Mouse (Mus musculus) lung, adult 2 months (tissue): Measurements from ENCODE around the gene Zfp385b.

Source experiments
- CTCF ChIP-seq: fragments of 200-500 bp; IDR thresholded peaks from 2 replicates; pipeline ENCODE4 v1.5.1; 2011; ENCODE audit warnings: mild to moderate bottlenecking, low read length, control low read depth; ENCODE audit not compliant: insufficient read depth
- POLR2A ChIP-seq: fragments of 200-500 bp; IDR thresholded peaks from 2 replicates; pipeline ENCODE4 v1.6.1; 2011; ENCODE audit warnings: low read depth, mild to moderate bottlenecking, control low read depth, low read length, borderline replicate concordance; ENCODE audit errors: extremely low read depth

DNA sequence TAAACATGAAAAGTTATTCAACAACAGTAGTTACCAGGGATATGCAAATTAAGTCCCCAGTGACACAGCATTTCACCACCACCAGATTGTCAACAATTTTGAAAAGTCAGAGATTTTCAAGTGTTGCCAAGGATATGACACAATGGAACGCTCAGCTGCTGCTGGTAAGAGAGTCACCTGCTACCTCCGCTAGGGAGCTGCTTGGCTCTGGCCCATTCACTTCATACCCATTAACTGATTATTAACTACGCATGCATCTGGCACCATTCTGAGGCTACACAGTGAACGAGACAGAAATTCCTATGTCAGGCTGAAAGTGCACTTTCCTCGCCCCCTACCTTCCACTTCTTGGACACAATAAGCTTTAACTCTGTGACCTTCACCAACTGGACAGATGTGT lies 137.7 kb downstream of the Zfp385b start:
- TF ChIP-seq CTCF (no peak), POLR2A (no peak)
